ENCODE assay signal across 18 mouse cellular contexts in genomic region chrX:142697545-142698204, GRCm38 (mm10). TPM values are rescaled to one million over a fixed set of nuclear protein-coding genes. Genes with fewer than 3 reads are reported as not detected.
DNase-seq lines count a peak whose midpoint lies in the region; ATAC-seq and TF ChIP-seq lines count a peak whose summit lies in the region.
"Had no signal": no experiment of that assay in that cellular context is flagged by ENCODE, and none has a peak within 500 bp of the region (broad histone marks: within the 10 kb centered on the region; RNA-seq: fewer than 3 reads in every experiment).

No protein-coding gene starts in this region.

- H3K4me1 ChIP-seq in stomach, embryonic 16.5 days (ENCODE audit: control insufficient read depth, insufficient read depth, low read length) = peaks cover 17% of the 10 kb centered on the region
- H3K4me1 ChIP-seq: embryonic facial prominence, embryonic 12.5 days; hindbrain, embryonic 12.5 days had no signal

- no peaks in the 10 kb centered on the region for H3K36me3 ChIP-seq in stomach, embryonic 16.5 days (ENCODE audit: control insufficient read depth, insufficient read depth, low read length)
- H3K36me3 ChIP-seq: hindbrain, embryonic 12.5 days; limb, embryonic 15.5 days had no signal

- H3K4me2 ChIP-seq in stomach, embryonic 16.5 days (ENCODE audit: low read depth, low read length) = no peak overlapping the region
- H3K4me2 ChIP-seq: embryonic facial prominence, embryonic 12.5 days; hindbrain, embryonic 12.5 days; limb, embryonic 15.5 days had no signal

- DNase-seq in gastrocnemius, adult 2 months = no peak
- no peak for DNase-seq in gastrocnemius, postnatal 14 days
- DNase-seq in kidney, adult 18-20 months = peak; percentile 52
- DNase-seq in kidney, postnatal 10 days = peak; percentile 22
- DNase-seq in adrenal gland, postnatal 14 days = no peak
- DNase-seq in cerebellum, postnatal 4 days (ENCODE audit: low spot score in 2 of 2) = no peak
- DNase-seq in left cerebral cortex, adult 2 months (ENCODE audit: extremely low spot score in 1 of 2, low spot score in 2 of 2) = no peak
- DNase-seq: adrenal gland, adult 2 months; cerebellum, adult 18-20 months; midbrain, embryonic 14.5 days; spleen, adult 18-20 months; thymus, postnatal 25 days had no signal

- H3K9me3 ChIP-seq in stomach, embryonic 16.5 days (replicated peaks; ENCODE audit: control insufficient read depth, low read length) = no peaks in the 10 kb centered on the region
- H3K9me3 ChIP-seq: embryonic facial prominence, embryonic 12.5 days; hindbrain, embryonic 12.5 days; limb, embryonic 15.5 days had no signal

- no peak overlapping the region for H3K9ac ChIP-seq in stomach, embryonic 16.5 days (ENCODE audit: low read length)
- H3K9ac ChIP-seq: embryonic facial prominence, embryonic 12.5 days; hindbrain, embryonic 12.5 days; limb, embryonic 15.5 days had no signal

- H3K27me3 ChIP-seq in stomach, embryonic 16.5 days (ENCODE audit: control insufficient read depth, insufficient read depth, low read length) = no peaks in the 10 kb centered on the region; the same call in 1 of the 2 replicates

- H3K27ac ChIP-seq in gastrocnemius, adult 2 months = peak overlapping the region; percentile 24; the same call in 1 of the 2 replicates
- peak overlapping the region; percentile 29 for H3K27ac ChIP-seq in stomach, embryonic 16.5 days (ENCODE audit: low read length)
- no peak overlapping the region for H3K27ac ChIP-seq in left cerebral cortex, adult 2 months
- H3K27ac ChIP-seq: embryonic facial prominence, embryonic 12.5 days; hindbrain, embryonic 12.5 days; limb, embryonic 15.5 days had no signal

- no peak for ATAC-seq in stomach, embryonic 16.5 days (ENCODE audit: insufficient read depth, low FRiP score)
- ATAC-seq: forebrain, embryonic 16.5 days; inflammation-experienced regulatory T-cells, adult 6 months had no signal

- no peak overlapping the region for H3K4me3 ChIP-seq in gastrocnemius, adult 2 months
- no peak overlapping the region for H3K4me3 ChIP-seq in stomach, embryonic 16.5 days (replicated peaks; ENCODE audit: low read length)
- H3K4me3 ChIP-seq in left cerebral cortex, adult 2 months = no peak overlapping the region
- H3K4me3 ChIP-seq: embryonic facial prominence, embryonic 12.5 days; hindbrain, embryonic 12.5 days; limb, embryonic 15.5 days had no signal

- intact Hi-C loops in gastrocnemius, adult 2 months (cut with DNase I) = no loop called here
- intact Hi-C loops in gastrocnemius, postnatal 14 days (cut with DNase I; ENCODE audit: low total_unique reads) = no loop called here
- intact Hi-C loops in left cerebral cortex, adult 2 months (cut with DNase I) = loop anchor here (10.0 kb wide), 1 partner anchor 347 kb away; no protein-coding TSS in a partner anchor

- WGBS in stomach, embryonic 16.5 days = 59% methylated on average over 5 of the region's 5 CpGs

- TF ChIP-seq CTCF in gastrocnemius, adult 2 months (IDR thresholded peaks at IDR 0.05) = no peak
- TF ChIP-seq CTCF in left cerebral cortex, adult 2 months (IDR thresholded peaks at IDR 0.05) = no peak

RNA-seq across cellular contexts. Expression of gene Tmem164, which starts 16.5 kb away (rescaled TPM):
- total RNA-seq in gastrocnemius, adult 2 months (2021) = 1 to 10 TPM; 1.7 to 2.9 TPM
- total RNA-seq in gastrocnemius, postnatal 14 days (2021) = 1 to 10 TPM; 4.8 to 5.6 TPM
- 60.5 and 67.9 TPM in 2 replicates for polyA plus RNA-seq in stomach, embryonic 16.5 days (2015; fragmentation: Nextera tagmentation; extraction: Ambion mirVana)
- 37.8 and 39.9 TPM in 2 replicates for total RNA-seq in adrenal gland, postnatal 14 days (2021)
- 10 to 100 TPM; 27.5 to 28.4 TPM for total RNA-seq in left cerebral cortex, adult 2 months (2021)

Comparison
In these comparisons a context has a peak if more than half of its experiments do, and no peak if none do; other contexts are left out.
1. DNase-seq: peak in kidney, adult 18-20 months (single experiment) and kidney, postnatal 10 days (single experiment); none in gastrocnemius, adult 2 months (single experiment), gastrocnemius, postnatal 14 days (single experiment), adrenal gland, postnatal 14 days (single experiment), cerebellum, postnatal 4 days (0 of 2) and left cerebral cortex, adult 2 months (0 of 2).